Comparison of ENCODE assay signal across 14 mouse cellular contexts in the genomic region with DNA sequence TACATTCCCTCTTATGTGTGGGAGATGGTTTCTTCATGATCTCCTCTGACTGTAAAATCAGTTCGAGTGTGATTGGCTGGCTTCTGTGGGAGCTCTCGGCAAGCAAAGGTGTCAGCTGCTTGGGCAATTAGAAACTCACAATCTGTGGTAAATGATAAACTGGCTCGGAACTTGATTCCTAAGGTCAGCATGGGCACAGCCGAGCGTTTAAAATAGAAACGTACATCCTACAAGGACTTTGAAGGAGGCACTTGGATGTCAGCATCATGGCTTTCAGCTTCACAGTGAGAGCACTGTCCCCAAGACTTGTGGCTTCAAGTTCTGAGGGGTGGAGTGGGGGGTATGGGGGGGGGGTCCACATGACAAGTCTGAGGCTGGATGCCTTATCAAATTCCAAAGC.
"Had no signal": no experiment of that assay in that cellular context is flagged by ENCODE, and none has a peak within 500 bp of the region (broad histone marks: within the 10 kb centered on the region; RNA-seq: fewer than 3 reads in every experiment).

No protein-coding gene starts in this region.

- H3K27ac ChIP-seq: hindbrain, postnatal 0 days; limb, embryonic 12.5 days; liver, embryonic 15.5 days; midbrain, embryonic 10.5 days; neural tube, embryonic 15.5 days; stomach, postnatal 0 days had no signal

- H3K4me2 ChIP-seq: limb, embryonic 12.5 days; liver, embryonic 11.5 days; liver, embryonic 15.5 days; neural tube, embryonic 15.5 days had no signal

- ATAC-seq: hindbrain, postnatal 0 days; lung, postnatal 0 days had no signal

- H3K4me1 ChIP-seq: limb, embryonic 12.5 days; liver, embryonic 15.5 days; midbrain, embryonic 10.5 days had no signal

- H3K9ac ChIP-seq: limb, embryonic 12.5 days; liver, embryonic 15.5 days; neural tube, embryonic 15.5 days had no signal

- H3K4me3 ChIP-seq: limb, embryonic 12.5 days; liver, embryonic 15.5 days; midbrain, embryonic 10.5 days; myocyte; neural tube, embryonic 15.5 days had no signal

- H3K27me3 ChIP-seq: limb, embryonic 12.5 days; liver, embryonic 15.5 days; neural tube, embryonic 15.5 days had no signal

- DNase-seq: layer of hippocampus, postnatal 36 days; lung, adult 2 months; lung, postnatal 36 days; midbrain, embryonic 14.5 days; thymus, postnatal 14 days had no signal

- H3K36me3 ChIP-seq: limb, embryonic 12.5 days; liver, embryonic 15.5 days; midbrain, embryonic 10.5 days; neural tube, embryonic 15.5 days had no signal

- H3K9me3 ChIP-seq: limb, embryonic 12.5 days; liver, embryonic 15.5 days; midbrain, embryonic 10.5 days; neural tube, embryonic 15.5 days had no signal
